In the genomic region with DNA sequence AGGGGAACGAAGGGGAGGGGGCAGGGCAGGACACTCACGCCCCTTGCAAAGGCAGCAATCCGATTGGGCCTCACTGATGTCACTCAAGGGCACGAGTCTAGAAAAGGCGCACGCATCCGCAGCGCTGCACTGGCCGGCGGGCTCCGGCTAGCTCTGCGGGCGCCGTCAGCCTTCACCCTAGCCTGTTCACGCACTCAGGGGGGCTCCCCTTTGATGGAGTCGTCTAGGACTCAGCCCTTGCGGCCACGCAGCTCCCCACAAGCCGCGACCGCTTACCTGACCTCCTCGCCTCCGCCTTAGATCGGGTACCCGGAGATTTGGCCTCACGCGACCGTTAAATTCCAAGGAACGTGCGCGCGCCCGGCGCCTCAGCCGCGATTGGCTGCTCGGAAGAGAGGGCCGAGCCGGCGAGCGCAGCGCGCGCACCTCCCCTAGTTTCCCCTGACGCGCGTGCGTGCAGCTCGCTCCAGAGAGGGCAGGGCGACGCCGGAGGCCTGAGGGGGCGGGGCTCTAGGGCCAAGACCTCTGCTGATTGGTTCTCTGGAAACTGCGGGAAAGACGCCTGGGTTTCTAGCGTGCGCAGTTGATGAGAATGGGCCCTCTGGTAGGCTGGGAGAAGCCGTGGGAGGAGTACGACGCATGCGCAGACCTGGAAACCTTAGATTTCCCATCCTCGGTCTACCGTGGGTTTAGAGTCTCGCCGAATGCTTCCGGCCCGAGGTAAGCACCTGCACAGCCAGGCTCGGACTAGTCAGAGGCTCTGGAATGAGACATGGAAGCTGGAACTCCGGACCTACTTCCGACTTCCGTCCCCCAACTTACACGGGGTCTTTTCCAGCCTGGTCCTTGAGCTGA, we compare ENCODE assay signal across 2 mouse cellular contexts.
TF ChIP-seq lines count a peak whose summit lies in the region.

Mphosph9 (minus strand) TSS at position 463 of the 855 bp plus-strand sequence.
2810006K23Rik (plus strand) TSS at position 580 of the 855 bp plus-strand sequence.

TF ChIP-seq in C2C12, 6 proteins besides CTCF, POLR2A, EP300 and RAD21 (continued from another document):
- TF ChIP-seq MAX (IDR thresholded peaks at IDR 0.05): no peak
- no peak for TF ChIP-seq MYOG (IDR thresholded peaks at IDR 0.05; ENCODE audit: control insufficient read depth, extremely low read depth, insufficient read length)
- no peak for TF ChIP-seq CEBPB (IDR thresholded peaks at IDR 0.05; ENCODE audit: low read depth)
- TF ChIP-seq USF1 (IDR thresholded peaks at IDR 0.05; ENCODE audit: low read depth): no peak
TF ChIP-seq in C2C12: peak in this region for 0.

TF ChIP-seq in myocyte, 11 proteins besides CTCF, POLR2A, EP300 and RAD21 (continued from another document):
- TF ChIP-seq MYOG (IDR thresholded peaks at IDR 0.05; ENCODE audit: control insufficient read depth in 1 of 3, insufficient read depth in 1 of 3, insufficient read length in 2 of 3, low read depth in 2 of 3) (no peak), TCF3 (IDR thresholded peaks at IDR 0.05; ENCODE audit: insufficient read length, low read depth) (no peak), TCF12 (IDR thresholded peaks at IDR 0.05; ENCODE audit: insufficient read depth, poor library complexity, severe bottlenecking) (no peak), E2F4 (IDR thresholded peaks at IDR 0.05; ENCODE audit: insufficient read depth) (peak; percentile 49), CEBPB (IDR thresholded peaks at IDR 0.05; ENCODE audit: insufficient read depth, poor library complexity, severe bottlenecking) (no peak), SRF (IDR thresholded peaks at IDR 0.05; ENCODE audit: control insufficient read depth, insufficient read length, low read depth) (peak; percentile 93), MYOD1 (IDR thresholded peaks at IDR 0.05; ENCODE audit: control insufficient read depth in 1 of 3, insufficient read length in 2 of 3, low read depth in 2 of 3) (no peak), POLR2AphosphoS2 (IDR thresholded peaks at IDR 0.05; ENCODE audit: insufficient read length, low read depth) (peak; percentile 99), REST (IDR thresholded peaks at IDR 0.05; ENCODE audit: insufficient read depth, insufficient read length) (no peak), MAX (IDR thresholded peaks at IDR 0.05; ENCODE audit: low read depth) (no peak)
